Mouse (Mus musculus) hindbrain, embryonic 15.5 days (tissue): ENCODE data around the gene E130114P18Rik. TPM values are rescaled to one million over a fixed set of nuclear protein-coding genes. Genes with fewer than 3 reads are reported as not detected.

Experiments used
- ATAC-seq: fragments of 200-750 bp; cut with Nextera tagmentation; 2 replicates; pipeline ENCODE4 v1.8.0; 2017; ENCODE audit warnings: low read depth, moderate number of reproducible peaks, moderate TSS enrichment; ENCODE audit not compliant: low FRiP score
- H3K27ac ChIP-seq: fragments of 300-500 bp; sonication (generic); replicated peaks from 2 replicates; pipeline ENCODE4 v1.5.1; 2015; ENCODE audit warnings: mild to moderate bottlenecking, inconsistent platforms
- H3K27me3 ChIP-seq: fragments of 300-500 bp; sonication (generic); 2 replicates; pipeline ENCODE4 v1.6.1; 2015; ENCODE audit warnings: control low read depth, inconsistent platforms
- H3K36me3 ChIP-seq: fragments of 300-500 bp; sonication (generic); 2 replicates; pipeline ENCODE4 v1.6.1; 2015; ENCODE audit warnings: control low read depth, inconsistent platforms
- H3K4me1 ChIP-seq: fragments of 300-500 bp; sonication (generic); replicated peaks from 2 replicates; pipeline ENCODE4 v1.6.1; 2015; ENCODE audit warnings: control low read depth, inconsistent platforms
- H3K4me2 ChIP-seq: fragments of 300-500 bp; sonication (generic); 2 replicates; pipeline ENCODE4 v1.6.1; 2015; ENCODE audit warnings: moderate library complexity, mild to moderate bottlenecking, inconsistent platforms
- H3K4me3 ChIP-seq: fragments of 300-500 bp; sonication (generic); 2 replicates; pipeline ENCODE4 v1.5.1; 2015; ENCODE audit warnings: mild to moderate bottlenecking, inconsistent platforms
- H3K9ac ChIP-seq: fragments of 300-500 bp; sonication (generic); 2 replicates; pipeline ENCODE4 v1.6.1; 2015; ENCODE audit warnings: inconsistent platforms
- H3K9me3 ChIP-seq: fragments of 300-500 bp; sonication (generic); 2 replicates; pipeline ENCODE4 v1.6.1; 2016; ENCODE audit warnings: control low read depth, inconsistent platforms
- WGBS: fragments of 180-500 bp; shearing (Covaris S2); methylation state at CpG from one replicate; pipeline ENCODE4 v1.1.7; 2015; 5-methylcytosine and 5-hydroxymethylcytosine counted together
- polyA plus RNA-seq: library from polyadenylated mRNA; unstranded; fragments of >200 nt; fragmentation: Nextera tagmentation; extraction: Ambion mirVana; gene quantifications from 2 replicates; pipeline ENCODE4 v1.2.1, GENCODE M21; 2015

Gene E130114P18Rik
- polyA plus RNA-seq, 1 experiment from 2014 or later = 23.1 TPM

DNA sequence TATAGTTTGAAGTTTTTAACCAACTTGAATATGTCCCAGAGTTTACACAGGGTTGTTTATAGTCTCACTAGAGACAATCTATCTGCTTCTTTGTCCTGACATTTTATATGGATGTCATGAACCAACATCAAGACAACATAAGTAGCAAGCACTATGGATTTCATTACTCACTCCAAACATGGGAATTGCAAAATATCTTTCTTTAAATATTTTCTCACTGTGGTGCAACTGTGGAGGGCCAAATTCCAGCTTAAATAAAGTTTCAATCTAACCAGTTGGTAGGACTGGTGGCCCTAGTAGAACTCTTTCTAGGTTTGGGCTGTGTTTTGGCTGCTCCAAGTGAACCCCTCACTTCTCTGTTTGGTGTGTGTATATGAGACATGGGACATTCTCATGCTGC, 38.1 kb upstream of the E130114P18Rik start:
- ATAC-seq = no peak
- H3K4me1 ChIP-seq = 0 out of 2 replicates have a peak, but pooled peaks cover 5% of the 10 kb centered on the region
- no peak overlapping the region for H3K9ac ChIP-seq
- H3K36me3 ChIP-seq = no peaks in the 10 kb centered on the region
- H3K9me3 ChIP-seq = no peaks in the 10 kb centered on the region
- no peaks in the 10 kb centered on the region for H3K27me3 ChIP-seq
- H3K27ac ChIP-seq = no peak overlapping the region
- no peak overlapping the region for H3K4me3 ChIP-seq
- H3K4me2 ChIP-seq = no peak overlapping the region

DNA sequence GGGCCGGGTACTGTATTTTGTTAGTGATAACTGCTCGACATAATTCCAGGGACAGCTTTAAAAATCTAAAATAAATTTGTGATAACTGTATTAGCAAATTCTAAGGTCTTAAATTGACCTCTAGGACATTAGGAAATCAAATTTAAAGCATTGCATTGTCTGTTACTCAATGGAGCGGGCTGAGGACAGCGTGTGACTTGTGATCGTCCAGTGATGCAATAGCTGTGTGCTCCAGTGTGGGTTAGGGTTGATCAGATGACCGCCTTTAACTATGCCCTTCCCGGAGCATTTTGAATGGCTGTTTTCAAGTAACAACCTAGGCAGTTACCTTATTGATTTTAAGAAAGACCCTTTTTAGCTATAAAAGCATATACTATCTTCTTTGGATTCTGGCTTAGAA, 36.6 kb upstream of the E130114P18Rik start:
- Histone ChIP-seq H3K36me3 (no peaks in the 10 kb centered on the region), H3K27ac (no peak overlapping the region), H3K4me1 (0 out of 2 replicates have a peak, but pooled peaks cover 5% of the 10 kb centered on the region), H3K4me3 (no peak overlapping the region), H3K27me3 (no peaks in the 10 kb centered on the region), H3K9ac (no peak overlapping the region), H3K9me3 (no peaks in the 10 kb centered on the region), H3K4me2 (no peak overlapping the region)
- no peak for ATAC-seq
- 86% methylated on average over 7 of the region's 7 CpGs for WGBS

- no peak for ATAC-seq
- WGBS = 75% methylated on average over 4 of the region's 4 CpGs
- H3K27ac ChIP-seq = no peak overlapping the region
- 0 out of 2 replicates have a peak, but pooled peaks cover 5% of the 10 kb centered on the region for H3K4me1 ChIP-seq
- H3K36me3 ChIP-seq = no peaks in the 10 kb centered on the region
- no peak overlapping the region for H3K4me2 ChIP-seq
- no peak overlapping the region for H3K4me3 ChIP-seq
- no peak overlapping the region for H3K9ac ChIP-seq
- no peaks in the 10 kb centered on the region for H3K27me3 ChIP-seq
- no peaks in the 10 kb centered on the region for H3K9me3 ChIP-seq
Observed at GRCm38 (mm10) chr4:97813996-97814395, 36.1 kb upstream of the E130114P18Rik start.

GRCm38 (mm10) chr4:97813035-97813434, 35.2 kb upstream of the E130114P18Rik start:
- WGBS = 81% methylated on average over 5 of the region's 5 CpGs
- H3K4me1 ChIP-seq = 0 out of 2 replicates have a peak, but pooled peaks cover 5% of the 10 kb centered on the region
- no peaks in the 10 kb centered on the region for H3K36me3 ChIP-seq
- H3K9ac ChIP-seq = no peak overlapping the region
- no peak overlapping the region for H3K27ac ChIP-seq
- no peaks in the 10 kb centered on the region for H3K27me3 ChIP-seq
- H3K4me2 ChIP-seq = no peak overlapping the region
- no peaks in the 10 kb centered on the region for H3K9me3 ChIP-seq
- H3K4me3 ChIP-seq = no peak overlapping the region
- ATAC-seq = no peak

GRCm38 (mm10) chr4:97810348-97810939, 32.6 kb upstream of the E130114P18Rik start:
- no peaks in the 10 kb centered on the region for H3K27me3 ChIP-seq
- H3K9me3 ChIP-seq = no peaks in the 10 kb centered on the region
- no peak overlapping the region for H3K27ac ChIP-seq
- peaks cover 11% of the 10 kb centered on the region for H3K4me1 ChIP-seq
- no peak overlapping the region for H3K4me3 ChIP-seq
- no peak for ATAC-seq
- H3K36me3 ChIP-seq = no peaks in the 10 kb centered on the region
- no peak overlapping the region for H3K4me2 ChIP-seq
- 79% methylated on average over 7 of the region's 7 CpGs for WGBS
- H3K9ac ChIP-seq = no peak overlapping the region

DNA sequence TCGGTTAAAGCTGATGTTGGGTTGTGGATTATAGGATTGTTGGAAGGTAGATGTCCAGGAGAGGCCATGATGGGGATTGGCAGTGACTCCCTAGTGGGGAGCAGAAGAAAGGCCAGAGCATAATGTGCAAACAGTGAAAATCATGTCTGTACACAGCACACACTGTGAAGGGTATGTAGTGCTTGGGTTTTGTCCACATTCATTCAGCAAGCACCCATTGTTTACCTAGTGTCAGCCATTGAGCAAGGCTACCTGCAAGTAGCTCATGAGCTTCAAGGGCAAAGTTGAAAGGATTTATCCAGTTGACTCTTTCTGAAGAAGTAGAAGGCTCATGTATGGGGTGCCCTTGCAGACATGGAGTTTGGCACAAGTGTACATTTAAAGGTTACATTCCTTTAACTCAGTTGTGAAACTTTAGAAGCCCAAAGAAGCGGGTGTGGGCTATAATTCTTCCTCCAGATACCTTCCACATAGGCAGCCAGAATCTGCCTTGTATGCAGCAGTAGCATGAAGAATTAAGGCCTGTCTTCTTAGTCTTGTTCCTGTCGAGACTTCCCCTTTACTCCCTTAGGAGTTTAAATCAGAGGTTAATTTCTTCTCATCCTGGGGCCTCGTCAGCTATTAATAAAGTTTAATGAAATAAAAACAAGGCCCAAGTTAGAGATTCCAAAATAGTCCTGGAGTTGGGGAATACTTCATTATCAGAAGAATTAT, 31.9 kb upstream of the E130114P18Rik start:
- no peak overlapping the region for H3K27ac ChIP-seq
- H3K27me3 ChIP-seq = no peaks in the 10 kb centered on the region
- no peak overlapping the region for H3K9ac ChIP-seq
- H3K4me1 ChIP-seq = peaks cover 15% of the 10 kb centered on the region
- no peak overlapping the region for H3K4me3 ChIP-seq
- H3K9me3 ChIP-seq = no peaks in the 10 kb centered on the region
- WGBS = 73% methylated on average over 4 of the region's 4 CpGs
- H3K4me2 ChIP-seq = no peak overlapping the region
- ATAC-seq = no peak
- no peaks in the 10 kb centered on the region for H3K36me3 ChIP-seq

DNA sequence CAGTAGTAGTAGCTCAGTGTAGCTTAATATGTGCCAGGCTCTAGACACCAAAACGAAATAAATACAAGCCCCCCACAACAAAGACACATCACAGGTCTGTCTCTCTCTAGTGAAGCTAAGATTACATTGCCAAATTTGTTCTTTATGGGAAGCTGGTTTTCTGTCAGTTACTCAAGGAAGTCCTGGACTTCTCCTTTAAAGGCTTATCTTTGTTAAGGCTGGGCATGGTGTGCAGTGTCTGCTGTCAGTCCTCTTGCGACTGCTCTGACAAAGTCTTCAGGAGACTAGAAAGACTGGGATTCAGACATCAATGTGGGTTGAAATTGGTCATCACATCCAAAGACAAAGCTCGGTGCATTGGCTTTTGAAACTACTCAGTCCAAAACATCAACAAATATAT, 31.0 kb upstream of the E130114P18Rik start:
- Histone ChIP-seq H3K27ac (no peak overlapping the region), H3K4me1 (peaks cover 15% of the 10 kb centered on the region), H3K4me3 (no peak overlapping the region), H3K27me3 (no peaks in the 10 kb centered on the region), H3K4me2 (no peak overlapping the region), H3K36me3 (no peaks in the 10 kb centered on the region), H3K9me3 (no peaks in the 10 kb centered on the region), H3K9ac (no peak overlapping the region)
- ATAC-seq = no peak
- 86% methylated on average over 3 of the region's 3 CpGs for WGBS

DNA sequence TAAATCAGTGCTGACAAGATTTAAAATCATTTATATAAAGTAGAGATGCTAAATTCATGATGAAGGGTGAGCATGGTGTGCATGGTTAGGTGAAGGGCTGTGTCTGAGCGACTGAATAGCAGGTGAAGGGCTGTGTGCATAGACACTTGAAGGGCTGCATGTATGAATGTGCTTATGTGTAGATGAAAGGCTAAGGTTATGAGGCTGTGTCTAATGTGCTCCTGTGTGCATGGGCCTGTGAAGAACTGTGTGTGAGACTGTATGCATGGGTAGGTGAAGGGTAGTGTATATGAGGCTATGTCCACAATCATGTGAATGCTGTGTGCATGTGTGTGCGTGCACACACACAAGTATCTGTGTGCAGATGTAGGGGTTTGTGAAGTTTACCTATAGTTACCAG, 29.0 kb upstream of the E130114P18Rik start:
- H3K27ac ChIP-seq = no peak overlapping the region
- H3K4me2 ChIP-seq = no peak overlapping the region
- H3K9ac ChIP-seq = no peak overlapping the region
- H3K4me1 ChIP-seq = peaks cover 15% of the 10 kb centered on the region
- no peaks in the 10 kb centered on the region for H3K9me3 ChIP-seq
- 72% methylated on average over 2 of the region's 2 CpGs for WGBS
- ATAC-seq = no peak
- H3K27me3 ChIP-seq = no peaks in the 10 kb centered on the region
- no peak overlapping the region for H3K4me3 ChIP-seq
- H3K36me3 ChIP-seq = no peaks in the 10 kb centered on the region

DNA sequence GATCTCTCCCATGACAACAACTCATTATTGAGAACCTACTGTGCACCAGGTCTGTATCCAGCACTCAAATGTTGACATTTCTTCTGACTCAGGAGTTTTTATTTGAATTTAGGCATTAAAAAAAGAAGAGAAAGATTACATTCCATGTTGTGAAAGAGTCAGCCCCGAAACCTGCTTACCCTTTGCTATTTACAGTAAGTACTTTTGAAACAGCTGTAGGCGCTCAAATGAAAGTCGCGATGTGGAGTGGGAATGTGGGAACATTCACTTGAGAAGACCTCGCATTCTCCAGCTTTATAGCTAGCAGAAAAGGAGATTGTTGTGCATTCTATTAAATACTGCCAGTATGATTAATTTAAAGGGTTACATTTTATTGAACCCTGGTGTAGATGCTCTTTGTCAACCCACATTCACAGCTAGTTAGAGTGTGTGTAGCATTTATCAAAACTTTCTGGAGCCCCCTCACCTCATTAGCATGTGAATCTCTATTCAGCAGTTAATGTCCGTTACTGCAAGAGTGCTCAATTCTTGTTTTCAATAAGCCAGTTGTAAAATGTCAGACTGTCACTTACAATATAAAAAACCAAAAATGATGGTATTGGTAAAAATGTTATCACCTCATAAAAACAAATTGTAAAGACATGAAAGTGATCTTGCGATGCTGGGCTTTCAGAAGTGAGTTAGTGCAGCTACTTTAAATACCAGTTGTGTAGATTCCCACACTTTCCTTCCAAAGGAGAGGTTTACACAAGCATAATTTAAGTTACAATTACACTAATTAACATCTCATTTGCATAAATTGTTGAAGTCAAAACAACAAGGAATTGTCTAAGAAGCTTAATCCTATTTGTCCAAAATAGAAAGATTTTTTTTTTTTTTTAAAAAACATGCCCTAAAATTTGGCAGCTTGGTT, 28.3 kb upstream of the E130114P18Rik start:
- Histone ChIP-seq H3K36me3 (no peaks in the 10 kb centered on the region), H3K4me1 (peaks cover 15% of the 10 kb centered on the region), H3K27ac (peak overlapping the region; percentile 48; the same call in 1 of the 2 replicates), H3K4me3 (no peak overlapping the region), H3K4me2 (peak overlapping the region; percentile 19), H3K27me3 (no peaks in the 10 kb centered on the region), H3K9me3 (no peaks in the 10 kb centered on the region), H3K9ac (no peak overlapping the region)
- ATAC-seq = peak; percentile 52; the same call in 1 of the 2 replicates
- 28% methylated on average over 7 of the region's 7 CpGs for WGBS

- H3K27ac ChIP-seq = 0 out of 2 replicates have a peak overlapping the region, but pooled peaks have one; percentile 11
Observed at GRCm38 (mm10) chr4:97805255-97805654, 27.4 kb upstream of the E130114P18Rik start.

DNA sequence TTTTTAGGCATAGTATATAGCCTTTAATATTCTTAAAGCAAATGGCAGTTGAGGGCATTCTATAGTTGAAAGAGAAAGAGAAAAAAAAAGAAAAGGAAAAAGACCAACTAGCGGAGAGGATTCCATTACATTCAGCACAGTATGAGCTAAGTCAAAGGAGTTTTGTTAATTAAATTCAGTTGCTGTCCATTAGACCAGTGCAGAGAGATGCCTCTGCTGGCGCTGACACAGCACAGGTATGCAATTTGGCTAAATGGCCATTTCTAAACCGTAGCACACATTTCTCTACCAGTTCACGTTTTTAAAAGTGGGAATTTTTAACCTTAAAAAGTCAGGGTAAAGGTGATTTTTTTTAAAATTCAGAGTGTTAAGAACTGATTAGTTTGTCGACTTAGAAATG, 26.8 kb upstream of the E130114P18Rik start:
- Histone ChIP-seq H3K4me3 (no peak overlapping the region), H3K9ac (no peak overlapping the region), H3K9me3 (no peaks in the 10 kb centered on the region), H3K27me3 (no peaks in the 10 kb centered on the region), H3K36me3 (no peaks in the 10 kb centered on the region), H3K4me1 (peaks cover 15% of the 10 kb centered on the region), H3K4me2 (no peak overlapping the region), H3K27ac (no peak overlapping the region)
- WGBS = 50% methylated on average over 5 of the region's 5 CpGs
- no peak for ATAC-seq

More at GRCm38 (mm10) chr4:97805255-97805654, 27.4 kb upstream of the E130114P18Rik start:
- Histone ChIP-seq H3K9ac (no peak overlapping the region), H3K27me3 (no peaks in the 10 kb centered on the region), H3K4me2 (peak overlapping the region; percentile 19; the same call in 1 of the 2 replicates), H3K4me1 (peaks cover 15% of the 10 kb centered on the region), H3K36me3 (no peaks in the 10 kb centered on the region), H3K4me3 (no peak overlapping the region), H3K9me3 (no peaks in the 10 kb centered on the region)
- ATAC-seq = no peak
- 17% methylated on average over 2 of the region's 2 CpGs for WGBS

- no peak overlapping the region for H3K9ac ChIP-seq
- no peak overlapping the region for H3K27ac ChIP-seq
- no peak for ATAC-seq
- no peaks in the 10 kb centered on the region for H3K36me3 ChIP-seq
- WGBS = 56% methylated on average over 3 of the region's 3 CpGs
- no peaks in the 10 kb centered on the region for H3K27me3 ChIP-seq
- H3K4me1 ChIP-seq = peaks cover 15% of the 10 kb centered on the region
- no peak overlapping the region for H3K4me2 ChIP-seq
- no peak overlapping the region for H3K4me3 ChIP-seq
- H3K9me3 ChIP-seq = no peaks in the 10 kb centered on the region
Observed at GRCm38 (mm10) chr4:97803791-97804190, 25.9 kb upstream of the E130114P18Rik start.
